Mouse (Mus musculus) gastrocnemius, postnatal 14 days (tissue): ENCODE data around the gene Rasl10a. TPM values are rescaled to one million over a fixed set of nuclear protein-coding genes. Genes with fewer than 3 reads are reported as not detected.

Experiments used
- DNase-seq: peaks from one replicate; pipeline ENCODE4 v3.0.0; 2021; ENCODE audit warnings: mixed read lengths
- intact Hi-C: fragments of 180-260 bp; cut with DNase I; formaldehyde crosslinking; loops from one replicate; pipeline ENCODE4 v1.15.1; 2025; ENCODE audit warnings: low total_unique reads
- microRNA-seq, 2 experiments: library from miRNA; unstranded; fragments of <30 nt; microRNA quantifications; one replicate each; pipeline ENCODE4 v1.2.0; 2021
- total RNA-seq, 2 experiments: library from RNA; stranded (reverse); gene quantifications; 2 replicates each; pipeline ENCODE4 v1.2.3; 2021

Rasl10a gene
- total RNA-seq, 2 experiments from 2014 or later = 0.25 TPM; not detected in 1

GRCm38 (mm10) chr11:5109441-5109840 lies 51.5 kb downstream of the Rasl10a start:
- intact Hi-C loops = no loop called here
- no peak for DNase-seq

Small RNA genes within 50 kb of the gene (microRNA-seq; reads per million reads assigned to microRNA genes)
- 0 reads per million in 2 experiments for gene Gm47296

Other genes starting within 250 kb of the Rasl10a start
- gene Nf2, start 208.6 kb upstream of the Rasl10a start, total RNA-seq = 10 to 100 TPM; 35.2 to 40.9 TPM
- under 1 TPM; 0.84 to 0.90 TPM for gene Nipsnap1, start 184.2 kb upstream of the Rasl10a start, total RNA-seq
- 10 to 100 TPM; 11.4 to 13.0 TPM for gene Thoc5, start 162.8 kb upstream of the Rasl10a start, total RNA-seq
- under 1 TPM; 0.13 to 0.21 TPM for gene Nefh, start 110.1 kb upstream of the Rasl10a start, total RNA-seq
- 10 to 100 TPM; 31.6 to 41.1 TPM for gene Ap1b1, start 71.3 kb upstream of the Rasl10a start, total RNA-seq
- gene Gas2l1, start 7.2 kb downstream of the Rasl10a start, total RNA-seq = 10 to 100 TPM in 1 of 2 experiments, 1 to 10 TPM in 1; 8.4 to 12.0 TPM
- gene Rhbdd3, start 40.8 kb downstream of the Rasl10a start, total RNA-seq = 10 to 100 TPM; 17.8 to 20.2 TPM
- 10 to 100 TPM; 87.0 to 90.4 TPM for gene Ewsr1, start 41.1 kb downstream of the Rasl10a start, total RNA-seq
- 10 to 100 TPM; 11.9 to 15.8 TPM for gene Emid1, start 94.1 kb downstream of the Rasl10a start, total RNA-seq
- 10 to 100 TPM; 46.8 to 48.1 TPM for gene Kremen1, start 203.4 kb downstream of the Rasl10a start, total RNA-seq